Mouse (Mus musculus) embryo, embryonic 11.5 days (tissue): ENCODE results near the gene Hprt.
A peak's percentile ranks its signal among the peaks of the same experiment; 100 is the strongest.
"Not testable (repeated sequence)": the region's sequence is repeated elsewhere in the genome, so short reads cannot be mapped to it uniquely, and the experiment has no call there.

Experiments
- DNase-seq: peaks from one replicate; pipeline ENCODE4 v3.0.0-alpha.2; 2012; ENCODE audit warnings: low read depth, low spot score

The Hprt gene

GRCm38 (mm10) chrX:52987905-52988783 lies at the start of gene Hprt:
TSS of gene Hprt (plus strand) at chrX:52988137.
- DNase-seq, result peak; percentile 63

GRCm38 (mm10) chrX:52945509-52945908 lies 42.4 kb upstream of the Hprt start:
- no peak for DNase-seq

- peak; percentile 8 for DNase-seq
These were observed 38.2 kb upstream of the Hprt start for GRCm38 (mm10) chrX:52949713-52950112.

GRCm38 (mm10) chrX:52956942-52957341 lies 31.0 kb upstream of the Hprt start:
- no peak for DNase-seq

- no peak for DNase-seq
These were observed 26.3 kb upstream of the Hprt start for GRCm38 (mm10) chrX:52961559-52962110.

- DNase-seq, result no peak
These were observed 22.8 kb upstream of the Hprt start for GRCm38 (mm10) chrX:52965149-52965548.

GRCm38 (mm10) chrX:52971211-52972006 lies 16.5 kb upstream of the Hprt start:
- no peak for DNase-seq

GRCm38 (mm10) chrX:52972129-52972528 lies 15.8 kb upstream of the Hprt start:
- no peak for DNase-seq

- DNase-seq, result no peak
These were observed 15.3 kb upstream of the Hprt start for GRCm38 (mm10) chrX:52972680-52973079.

- DNase-seq, result no peak
These were observed 9.4 kb upstream of the Hprt start for GRCm38 (mm10) chrX:52978576-52978975.

GRCm38 (mm10) chrX:52981378-52981777 lies 6.6 kb upstream of the Hprt start:
- no peak for DNase-seq

- DNase-seq, result not testable (repeated sequence)
These were observed 6.8 kb downstream of the Hprt start for GRCm38 (mm10) chrX:52994726-52995125.

GRCm38 (mm10) chrX:53004887-53005286 lies 16.9 kb downstream of the Hprt start:
- DNase-seq, result not testable (repeated sequence)

GRCm38 (mm10) chrX:53006062-53006461 lies 18.1 kb downstream of the Hprt start:
- DNase-seq, result peak; percentile 46

GRCm38 (mm10) chrX:53015549-53015948 lies 27.6 kb downstream of the Hprt start:
- no peak for DNase-seq

- no peak for DNase-seq
These were observed 35.1 kb downstream of the Hprt start for GRCm38 (mm10) chrX:53023021-53023420.

GRCm38 (mm10) chrX:53024268-53024667 lies 36.3 kb downstream of the Hprt start:
- DNase-seq, result not testable (repeated sequence)

GRCm38 (mm10) chrX:53025471-53026223 lies 37.7 kb downstream of the Hprt start:
- no peak for DNase-seq

- DNase-seq, result no peak
These were observed 41.6 kb downstream of the Hprt start for GRCm38 (mm10) chrX:53029559-53029958.

- no peak for DNase-seq
These were observed 50.3 kb downstream of the Hprt start for GRCm38 (mm10) chrX:53038194-53038593.

- DNase-seq, result no peak
These were observed 51.7 kb downstream of the Hprt start for GRCm38 (mm10) chrX:53039651-53040050.
